Comparison of ENCODE assay signal across 17 mouse cellular contexts in the genomic region with DNA sequence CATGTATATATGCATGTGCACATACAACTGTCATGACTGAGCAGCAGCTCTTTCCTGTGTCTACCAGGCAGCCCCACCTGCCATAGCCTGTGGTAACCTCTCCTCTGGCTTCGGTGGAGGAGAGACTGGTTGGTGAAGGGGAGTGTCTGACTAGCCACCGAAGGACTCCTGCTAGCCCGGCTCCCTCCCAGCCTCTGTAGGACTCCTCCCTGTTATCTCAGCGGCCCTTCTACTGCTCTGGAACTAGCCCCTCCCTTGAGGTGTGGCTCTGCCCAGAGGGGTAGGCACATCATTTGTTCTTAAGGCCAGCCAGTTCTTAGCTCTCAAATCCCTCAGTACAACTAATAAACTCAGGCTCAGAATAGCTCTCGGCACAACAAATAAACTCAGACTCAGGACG. TPM values are rescaled to one million over a fixed set of nuclear protein-coding genes. Genes with fewer than 3 reads are reported as not detected.
DNase-seq lines count a peak whose midpoint lies in the region; ATAC-seq lines count a peak whose summit lies in the region.
"Had no signal": no experiment of that assay in that cellular context is flagged by ENCODE, and none has a peak within 500 bp of the region (broad histone marks: within the 10 kb centered on the region; RNA-seq: fewer than 3 reads in every experiment).

No protein-coding gene starts in this region.

- peaks cover 83% of the 10 kb centered on the region for H3K4me1 ChIP-seq in liver, embryonic 15.5 days (replicated peaks)

- 0 out of 2 replicates have a peak, but pooled peaks cover 6% of the 10 kb centered on the region for H3K36me3 ChIP-seq in liver, embryonic 15.5 days (replicated peaks)
- H3K36me3 ChIP-seq: embryonic facial prominence, embryonic 12.5 days had no signal

- peak overlapping the region; percentile 69 for H3K4me2 ChIP-seq in liver, embryonic 15.5 days
- H3K4me2 ChIP-seq: embryonic facial prominence, embryonic 12.5 days; limb, embryonic 13.5 days had no signal

- ATAC-seq in liver, embryonic 15.5 days (ENCODE audit: insufficient read depth): peak; percentile 94
- ATAC-seq: activated CD4-positive, CD25-positive, alpha-beta regulatory T cell, adult 4 months; forebrain, postnatal 0 days had no signal

- DNase-seq in spleen, adult 12 weeks (ENCODE audit: low spot score): peak; percentile 64
- DNase-seq in spleen, adult 18-20 months: no peak
- DNase-seq in c-Kit-positive CD71-positive TER-119-negative erythroid progenitor cells, embryonic 14.5 days (ENCODE audit: low read depth): peak; percentile 67
- DNase-seq in frontal cortex, postnatal 14 days (ENCODE audit: low spot score in 2 of 2): no peak
- DNase-seq in thymus, postnatal 4 days: no peak
- DNase-seq in kidney, adult 11 months: no peak
- DNase-seq: cerebellum, postnatal 10 days; forebrain, postnatal 0 days; heart, adult 18-20 months; layer of hippocampus, postnatal 36 days; lung, postnatal 36 days; right cerebral cortex, adult 18-20 months had no signal

- H3K27ac ChIP-seq in liver, embryonic 15.5 days (replicated peaks): peak overlapping the region; percentile 93
- H3K27ac ChIP-seq: embryonic facial prominence, embryonic 12.5 days; kidney, postnatal 0 days; limb, embryonic 13.5 days had no signal

- no peaks in the 10 kb centered on the region for H3K9me3 ChIP-seq in liver, embryonic 15.5 days (replicated peaks)
- H3K9me3 ChIP-seq: embryonic facial prominence, embryonic 12.5 days; limb, embryonic 13.5 days had no signal

- WGBS in liver, embryonic 15.5 days (ENCODE audit: insufficient replicate concordance): 26% methylated on average over 6 of the region's 6 CpGs

- peak overlapping the region; percentile 55 for H3K9ac ChIP-seq in liver, embryonic 15.5 days
- H3K9ac ChIP-seq: embryonic facial prominence, embryonic 12.5 days; forebrain, postnatal 0 days; limb, embryonic 13.5 days had no signal

- no peaks in the 10 kb centered on the region for H3K27me3 ChIP-seq in liver, embryonic 15.5 days
- H3K27me3 ChIP-seq: embryonic facial prominence, embryonic 12.5 days had no signal

- peak overlapping the region; percentile 8 for H3K4me3 ChIP-seq in liver, embryonic 15.5 days (replicated peaks)
- H3K4me3 ChIP-seq: embryonic facial prominence, embryonic 12.5 days; limb, embryonic 13.5 days had no signal

RNA-seq across cellular contexts. Expression of a gene that starts 7.3 kb away (rescaled TPM):
- 142 and 165 TPM in 2 replicates for polyA plus RNA-seq in liver, embryonic 15.5 days (2015; fragmentation: Nextera tagmentation; extraction: Ambion mirVana)

RNA-seq across cellular contexts. Expression of a gene that starts 9.9 kb away (rescaled TPM):
- 13.2 and 14.8 TPM in 2 replicates for polyA plus RNA-seq in liver, embryonic 15.5 days (2015; fragmentation: Nextera tagmentation; extraction: Ambion mirVana)

RNA-seq across cellular contexts. Expression of a gene that starts 45.4 kb away (rescaled TPM):
- polyA plus RNA-seq in liver, embryonic 15.5 days (2015; fragmentation: Nextera tagmentation; extraction: Ambion mirVana): 26.7 and 28.7 TPM in 2 replicates

Comparison
In these comparisons a context has a peak if more than half of its experiments do, and no peak if none do; other contexts are left out.
1. DNase-seq: peak in spleen, adult 12 weeks (single experiment) and c-Kit-positive CD71-positive TER-119-negative erythroid progenitor cells, embryonic 14.5 days (single experiment); none in spleen, adult 18-20 months (0 of 2), frontal cortex, postnatal 14 days (0 of 2), thymus, postnatal 4 days (single experiment) and kidney, adult 11 months (single experiment).